Mouse (Mus musculus) intestine, embryonic 15.5 days (tissue): ENCODE measurements at regions not wholly inside any gene's neighbourhood (a gene's known extent, or its start where the extent isn't known, plus 50 kb on each side); places are given as distances from the start of the nearest gene placed in this dataset.

ENCODE experiments used
- ATAC-seq: fragments of 200-750 bp; cut with Nextera tagmentation; 2 replicates; pipeline ENCODE4 v1.8.0; 2017; ENCODE audit warnings: moderate TSS enrichment, moderate library complexity
- H3K27ac ChIP-seq: fragments of 300-500 bp; sonication (generic); 2 replicates; pipeline ENCODE4 v1.5.1; 2015; ENCODE audit warnings: mild to moderate bottlenecking, inconsistent platforms
- H3K27me3 ChIP-seq: fragments of 300-500 bp; sonication (generic); replicated peaks from 2 replicates; pipeline ENCODE4 v1.6.1; 2015; ENCODE audit warnings: inconsistent platforms
- H3K36me3 ChIP-seq: fragments of 300-500 bp; sonication (generic); 2 replicates; pipeline ENCODE4 v1.6.1; 2015; ENCODE audit warnings: inconsistent platforms
- H3K4me1 ChIP-seq: fragments of 300-500 bp; sonication (generic); replicated peaks from 2 replicates; pipeline ENCODE4 v1.6.1; 2015; ENCODE audit warnings: inconsistent platforms
- H3K4me2 ChIP-seq: fragments of 300-500 bp; sonication (generic); replicated peaks from 2 replicates; pipeline ENCODE4 v1.6.1; 2015; ENCODE audit warnings: mild to moderate bottlenecking, inconsistent platforms
- H3K4me3 ChIP-seq: fragments of 300-500 bp; sonication (generic); replicated peaks from 2 replicates; pipeline ENCODE4 v1.5.1; 2015; ENCODE audit warnings: inconsistent platforms
- H3K9ac ChIP-seq: fragments of 300-500 bp; sonication (generic); 2 replicates; pipeline ENCODE4 v1.6.1; 2015; ENCODE audit warnings: inconsistent platforms
- H3K9me3 ChIP-seq: fragments of 300-500 bp; sonication (generic); 2 replicates; pipeline ENCODE4 v1.6.1; 2016; ENCODE audit warnings: inconsistent platforms
- WGBS: fragments of 180-500 bp; shearing (Covaris S2); methylation state at CpG from one replicate; pipeline ENCODE4 v1.1.7; 2015; 5-methylcytosine and 5-hydroxymethylcytosine counted together

DNA sequence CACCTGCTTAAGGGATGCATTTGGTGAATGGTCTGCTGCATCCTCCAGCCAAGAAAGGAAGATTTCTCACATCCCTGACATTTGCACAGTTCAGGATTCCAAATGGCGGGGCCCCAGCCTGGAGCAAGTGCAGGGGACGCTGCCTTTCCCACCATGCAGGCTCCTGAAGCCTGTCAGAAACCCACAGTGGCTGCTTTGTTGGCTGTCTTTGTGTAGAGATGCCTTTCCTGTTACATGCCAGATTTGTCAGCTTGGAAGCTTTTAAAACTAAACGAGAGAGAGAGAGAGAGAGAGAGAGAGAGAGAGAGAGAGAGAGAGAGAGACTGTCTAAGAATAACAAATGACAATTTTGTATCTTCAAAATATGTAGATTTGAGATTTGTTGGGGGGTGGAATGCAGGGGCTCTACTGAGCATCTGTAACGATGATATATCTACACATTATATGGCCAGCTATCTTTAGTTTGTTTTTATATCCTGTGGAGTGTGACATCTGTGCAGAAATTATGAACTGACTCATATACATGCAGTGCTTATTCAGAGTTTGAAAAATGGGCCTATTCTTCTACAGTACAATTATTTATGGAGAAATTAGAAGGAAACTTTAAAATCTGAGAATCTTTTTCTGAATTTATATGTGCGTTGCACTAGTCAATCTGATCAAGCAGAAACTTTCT lies 164.0 kb downstream of the Rpl36a-ps1 start:
- no peak for ATAC-seq
- no peaks in the 10 kb centered on the region for H3K9me3 ChIP-seq
- no peak overlapping the region for H3K27ac ChIP-seq
- no peak overlapping the region for H3K4me2 ChIP-seq
- 54% methylated on average over 5 of the region's 5 CpGs for WGBS
- H3K27me3 ChIP-seq = no peaks in the 10 kb centered on the region
- no peaks in the 10 kb centered on the region for H3K4me1 ChIP-seq
- no peaks in the 10 kb centered on the region for H3K36me3 ChIP-seq
- no peak overlapping the region for H3K9ac ChIP-seq
- H3K4me3 ChIP-seq = no peak overlapping the region

DNA sequence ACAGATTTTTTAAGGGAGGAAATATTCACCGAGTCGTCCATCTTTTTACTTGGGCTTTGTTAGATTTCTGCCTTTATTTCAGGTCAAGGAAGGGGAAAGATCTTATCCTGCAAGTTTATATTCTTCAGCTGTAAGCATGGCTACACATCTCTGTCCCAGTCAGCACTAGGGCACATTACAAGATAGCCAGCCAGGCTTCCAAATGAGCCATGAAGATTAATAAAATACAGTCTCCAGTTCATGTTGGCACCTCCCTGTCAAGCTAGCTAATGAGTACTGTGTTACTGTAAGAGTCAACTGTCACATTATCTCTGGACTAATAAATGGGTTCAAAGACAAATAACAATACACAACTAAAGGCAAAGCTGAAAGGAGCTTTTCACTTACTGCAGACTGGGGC lies 166.6 kb downstream of the Rpl36a-ps1 start:
- Histone ChIP-seq H3K4me3 (no peak overlapping the region), H3K4me1 (no peaks in the 10 kb centered on the region), H3K27ac (no peak overlapping the region), H3K9ac (no peak overlapping the region), H3K36me3 (no peaks in the 10 kb centered on the region), H3K9me3 (no peaks in the 10 kb centered on the region), H3K4me2 (no peak overlapping the region), H3K27me3 (no peaks in the 10 kb centered on the region)
- ATAC-seq = no peak
- WGBS = 75% methylated on average over 2 of the region's 2 CpGs

- H3K9ac ChIP-seq = no peak overlapping the region
- H3K36me3 ChIP-seq = no peaks in the 10 kb centered on the region
- ATAC-seq = no peak
- H3K27ac ChIP-seq = no peak overlapping the region
- no peaks in the 10 kb centered on the region for H3K27me3 ChIP-seq
- no peak overlapping the region for H3K4me3 ChIP-seq
- H3K9me3 ChIP-seq = no peaks in the 10 kb centered on the region
- WGBS = 85% methylated on average over 5 of the region's 5 CpGs
- no peaks in the 10 kb centered on the region for H3K4me1 ChIP-seq
- no peak overlapping the region for H3K4me2 ChIP-seq
Observed at GRCm38 (mm10) chr14:98813657-98814056, 180.5 kb downstream of the Rpl36a-ps1 start.

DNA sequence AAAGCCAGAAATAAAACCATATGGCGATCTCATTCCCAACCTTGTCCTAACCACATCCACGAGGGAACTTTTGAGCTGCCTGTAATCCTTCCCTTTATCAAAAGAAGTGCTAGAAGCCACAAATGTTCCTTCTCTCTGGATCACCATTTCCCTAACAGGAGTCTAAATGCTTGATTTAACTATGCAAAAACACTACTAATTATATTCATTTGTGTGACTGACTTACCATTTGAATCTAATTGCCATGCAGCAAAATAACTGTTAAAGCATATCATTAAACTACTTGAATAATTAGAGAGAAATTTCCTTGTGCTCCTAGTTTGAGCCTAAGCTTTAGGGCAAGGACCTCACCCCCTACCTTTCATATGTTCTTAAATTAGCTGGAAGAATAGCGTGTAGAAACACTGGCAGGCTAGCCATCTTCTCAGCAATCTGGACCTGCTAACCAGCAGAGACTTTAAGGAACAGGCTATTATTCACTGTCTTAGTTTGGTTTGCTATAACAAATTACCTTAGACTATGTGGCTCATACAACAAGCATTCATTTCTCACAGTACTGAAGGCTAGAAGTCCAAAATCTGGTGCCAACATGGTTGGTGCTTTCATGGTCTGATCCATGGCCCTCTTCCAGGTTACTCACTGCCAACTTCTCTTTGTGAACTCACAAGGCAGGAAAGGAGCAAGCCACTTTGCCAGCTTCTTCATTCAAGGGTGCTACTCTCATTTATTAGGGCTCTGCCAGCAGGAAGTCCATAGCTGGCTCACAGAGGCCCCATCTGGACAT lies 183.7 kb downstream of the Rpl36a-ps1 start:
- H3K27ac ChIP-seq = no peak overlapping the region
- no peaks in the 10 kb centered on the region for H3K4me1 ChIP-seq
- H3K36me3 ChIP-seq = no peaks in the 10 kb centered on the region
- no peak for ATAC-seq
- H3K9me3 ChIP-seq = no peaks in the 10 kb centered on the region
- H3K4me2 ChIP-seq = no peak overlapping the region
- no peak overlapping the region for H3K4me3 ChIP-seq
- H3K9ac ChIP-seq = no peak overlapping the region
- 82% methylated on average over 3 of the region's 3 CpGs for whole genome bisulfite sequencing
- H3K27me3 ChIP-seq = no peaks in the 10 kb centered on the region

GRCm38 (mm10) chr14:98808117-98808516 lies 186.0 kb downstream of the Rpl36a-ps1 start:
- Histone ChIP-seq H3K9ac (no peak overlapping the region), H3K9me3 (no peaks in the 10 kb centered on the region), H3K4me3 (no peak overlapping the region), H3K27ac (no peak overlapping the region), H3K36me3 (no peaks in the 10 kb centered on the region), H3K27me3 (no peaks in the 10 kb centered on the region), H3K4me2 (no peak overlapping the region), H3K4me1 (no peaks in the 10 kb centered on the region)
- no peak for ATAC-seq
- WGBS = 34% methylated on average over 1 of the region's 1 CpGs

- Histone ChIP-seq H3K27ac (no peak overlapping the region), H3K4me3 (no peak overlapping the region), H3K9me3 (no peaks in the 10 kb centered on the region), H3K36me3 (no peaks in the 10 kb centered on the region), H3K4me2 (no peak overlapping the region), H3K4me1 (no peaks in the 10 kb centered on the region), H3K27me3 (no peaks in the 10 kb centered on the region), H3K9ac (no peak overlapping the region)
- no peak for ATAC-seq
- 84% methylated on average over 6 of the region's 6 CpGs for WGBS
Observed at GRCm38 (mm10) chr14:98805066-98805465, 189.1 kb downstream of the Rpl36a-ps1 start.

GRCm38 (mm10) chr14:98801293-98801692 lies 192.8 kb downstream of the Rpl36a-ps1 start:
- Histone ChIP-seq H3K9me3 (no peaks in the 10 kb centered on the region), H3K27me3 (no peaks in the 10 kb centered on the region), H3K36me3 (no peaks in the 10 kb centered on the region), H3K9ac (no peak overlapping the region), H3K4me2 (no peak overlapping the region), H3K27ac (no peak overlapping the region), H3K4me3 (no peak overlapping the region), H3K4me1 (no peaks in the 10 kb centered on the region)
- WGBS = 73% methylated on average over 2 of the region's 2 CpGs
- no peak for ATAC-seq

GRCm38 (mm10) chr14:98791970-98792369 lies 202.1 kb downstream of the Rpl36a-ps1 start:
- Histone ChIP-seq H3K27ac (no peak overlapping the region), H3K9me3 (no peaks in the 10 kb centered on the region), H3K27me3 (no peaks in the 10 kb centered on the region), H3K4me2 (no peak overlapping the region), H3K36me3 (no peaks in the 10 kb centered on the region), H3K9ac (no peak overlapping the region), H3K4me3 (no peak overlapping the region), H3K4me1 (no peaks in the 10 kb centered on the region)
- 46% methylated on average over 4 of the region's 4 CpGs for WGBS
- no peak for ATAC-seq

DNA sequence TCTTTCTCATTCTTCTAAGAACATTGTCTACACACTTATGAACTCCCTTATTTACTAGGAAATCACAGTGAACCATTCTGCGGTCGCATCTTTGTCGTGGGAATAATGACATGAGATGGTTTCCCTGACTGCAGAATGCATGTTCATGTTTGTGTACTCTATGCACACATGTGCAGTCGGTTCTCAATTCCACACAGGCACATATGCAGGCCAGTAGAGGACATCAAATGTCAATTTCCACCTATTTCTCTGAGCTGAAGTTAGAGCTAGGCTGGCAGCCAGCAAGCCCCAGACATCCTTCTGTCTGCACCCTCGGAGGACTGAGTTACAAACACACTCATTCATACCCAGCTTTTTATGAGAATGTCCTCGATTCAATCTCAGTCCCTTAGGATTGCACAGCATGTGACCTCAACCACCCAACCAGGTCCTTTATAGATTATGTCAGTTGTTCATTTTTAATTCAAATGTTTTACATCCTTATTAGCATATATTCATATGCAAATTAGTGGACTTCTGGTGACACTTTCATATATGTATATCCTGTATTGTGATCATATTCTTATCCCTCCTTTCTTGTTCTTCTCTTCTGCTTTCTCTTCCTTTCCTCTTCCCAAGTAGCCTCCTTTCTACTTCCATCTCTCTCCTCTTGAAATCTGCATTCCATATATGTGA lies 202.7 kb downstream of the Rpl36a-ps1 start:
- Histone ChIP-seq H3K4me2 (no peak overlapping the region), H3K36me3 (no peaks in the 10 kb centered on the region), H3K4me1 (no peaks in the 10 kb centered on the region), H3K9ac (no peak overlapping the region), H3K27me3 (no peaks in the 10 kb centered on the region), H3K27ac (no peak overlapping the region), H3K9me3 (no peaks in the 10 kb centered on the region), H3K4me3 (no peak overlapping the region)
- WGBS = 82% methylated on average over 6 of the region's 6 CpGs
- no peak for ATAC-seq

GRCm38 (mm10) chr14:98789794-98790193 lies 204.3 kb downstream of the Rpl36a-ps1 start:
- Histone ChIP-seq H3K9ac (no peak overlapping the region), H3K27ac (no peak overlapping the region), H3K4me1 (no peaks in the 10 kb centered on the region), H3K27me3 (no peaks in the 10 kb centered on the region), H3K9me3 (no peaks in the 10 kb centered on the region), H3K4me3 (no peak overlapping the region), H3K36me3 (no peaks in the 10 kb centered on the region), H3K4me2 (no peak overlapping the region)
- ATAC-seq = no peak
- WGBS = 89% methylated on average over 6 of the region's 6 CpGs

GRCm38 (mm10) chr14:98781711-98782110 lies 212.4 kb downstream of the Rpl36a-ps1 start:
- Histone ChIP-seq H3K4me3 (no peak overlapping the region), H3K36me3 (no peaks in the 10 kb centered on the region), H3K4me1 (no peaks in the 10 kb centered on the region), H3K27me3 (no peaks in the 10 kb centered on the region), H3K9ac (no peak overlapping the region), H3K4me2 (no peak overlapping the region), H3K27ac (no peak overlapping the region), H3K9me3 (no peaks in the 10 kb centered on the region)
- WGBS = 93% methylated on average over 12 of the region's 12 CpGs
- ATAC-seq = no peak

- Histone ChIP-seq H3K4me2 (no peak overlapping the region), H3K4me1 (no peaks in the 10 kb centered on the region), H3K4me3 (no peak overlapping the region), H3K27ac (no peak overlapping the region), H3K36me3 (no peaks in the 10 kb centered on the region), H3K9me3 (no peaks in the 10 kb centered on the region), H3K9ac (no peak overlapping the region), H3K27me3 (no peaks in the 10 kb centered on the region)
- 85% methylated on average over 4 of the region's 4 CpGs for WGBS
- ATAC-seq = no peak
Observed at GRCm38 (mm10) chr14:98772080-98772479, 222.0 kb downstream of the Rpl36a-ps1 start.
